Mouse (Mus musculus) subcutaneous adipose tissue, adult 2 months (tissue): Measurements from ENCODE around the gene Arf6. TPM values are rescaled to one million over a fixed set of nuclear protein-coding genes. Genes with fewer than 3 reads are reported as not detected.

Source experiments
- polyA plus RNA-seq: library from polyadenylated mRNA; depleted of rRNA; stranded (reverse); fragments of >200 nt; gene quantifications from 2 replicates; pipeline ENCODE4 v1.2.3, GENCODE M21; 2012; ENCODE audit warnings: low replicate concordance; rRNA removed

Gene Arf6
- 60.8 and 111 TPM in 2 replicates for polyA plus RNA-seq

DNA sequence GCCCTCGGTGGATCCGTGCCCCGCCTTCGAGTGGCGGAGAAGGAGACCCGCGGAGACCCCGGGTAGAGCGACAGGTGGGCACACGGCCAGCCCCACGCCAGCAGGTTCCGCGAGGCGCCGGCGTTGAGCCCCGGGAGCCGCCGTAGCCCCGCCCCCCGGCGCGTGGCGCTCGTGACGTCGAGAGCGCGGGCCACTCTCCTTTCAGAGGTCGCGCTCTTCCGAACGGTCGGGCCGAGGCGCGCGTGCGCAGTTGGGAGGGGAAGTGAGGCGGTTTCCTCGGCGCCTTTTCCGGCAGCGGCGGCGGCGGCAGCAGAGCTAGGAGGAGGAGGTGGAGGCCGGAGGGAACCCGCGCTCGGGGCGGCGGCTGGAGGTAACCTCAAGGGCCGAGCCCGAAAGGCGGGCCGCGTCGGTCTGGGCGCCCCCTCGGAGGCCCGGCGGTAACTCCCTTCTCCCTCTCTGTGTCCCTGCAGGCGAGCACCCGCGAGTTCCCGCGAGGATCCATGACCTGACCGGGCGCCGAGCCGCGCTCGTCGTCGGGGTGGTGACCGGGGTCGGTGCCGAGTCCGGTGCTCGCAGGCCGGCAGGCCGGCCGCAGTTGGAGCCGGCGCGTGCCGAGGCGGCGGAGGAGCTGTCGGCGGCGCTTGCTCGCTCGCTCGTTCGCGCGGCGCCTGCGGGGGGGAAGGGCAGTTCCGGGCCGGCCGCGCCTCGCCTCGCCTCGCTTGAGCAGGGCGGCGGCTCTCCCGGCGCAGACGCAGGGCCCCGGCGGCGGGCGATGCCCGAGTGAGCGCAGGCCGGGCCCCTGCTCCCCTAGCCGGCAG is at the start of gene Arf6, which contains the start of gene Gm9887:
Arf6 (plus strand) TSS at position 297 of the 818 bp plus-strand sequence.
Gm9887 (minus strand) TSS at position 605 of the 818 bp plus-strand sequence.

GRCm38 (mm10) chr12:69356546-69357299 is 15.2 kb upstream of the Arf6 start, which contains the start of gene Nemf:
Gene Nemf (minus strand): TSS chr12:69357165.

Other genes with a start within 250 kb of the Arf6 start
- 1,164 and 1,779 TPM in 2 replicates for gene Rps29, start 213.0 kb upstream of the Arf6 start, polyA plus RNA-seq
- 0.91 TPM in 1 of 2 replicates, not detected in the other for gene Lrr1, start 203.3 kb upstream of the Arf6 start, polyA plus RNA-seq
- gene Rpl36al, start 188.1 kb upstream of the Arf6 start, polyA plus RNA-seq: 107 and 138 TPM in 2 replicates
- gene Mgat2, start 188.0 kb upstream of the Arf6 start, polyA plus RNA-seq: 15.9 and 30.9 TPM in 2 replicates
- gene Gm49383, start 175.0 kb upstream of the Arf6 start, polyA plus RNA-seq: 1.7 and 2.8 TPM in 2 replicates
- gene Dnaaf2, start 173.7 kb upstream of the Arf6 start, polyA plus RNA-seq: 0.67 and 2.3 TPM in 2 replicates
- 0.20 and 1.2 TPM in 2 replicates for gene Gm49384, start 167.9 kb upstream of the Arf6 start, polyA plus RNA-seq
- 2.2 and 7.0 TPM in 2 replicates for gene Pole2, start 144.0 kb upstream of the Arf6 start, polyA plus RNA-seq
- gene Klhdc1, start 131.0 kb upstream of the Arf6 start, polyA plus RNA-seq: 3.7 and 6.2 TPM in 2 replicates
- 28.4 and 49.6 TPM in 2 replicates for gene Klhdc2, start 75.5 kb upstream of the Arf6 start, polyA plus RNA-seq
- 5.2 and 6.9 TPM in 2 replicates for gene Nemf, start 15.0 kb upstream of the Arf6 start, polyA plus RNA-seq
- 0.76 and 1.2 TPM in 2 replicates for gene Gm9887, start 308 bp downstream of the Arf6 start, polyA plus RNA-seq
- gene Vcpkmt, start 210.9 kb downstream of the Arf6 start, polyA plus RNA-seq: 5.2 and 7.4 TPM in 2 replicates